Mouse (Mus musculus): Measurements from ENCODE around the gene Dedd2.

- TF ChIP-seq CTCF (IDR thresholded peaks at IDR 0.05; ENCODE audit: insufficient read depth, low read depth, low read length) = peak; percentile 74
- no peak for TF ChIP-seq POLR2A (IDR thresholded peaks at IDR 0.05; ENCODE audit: insufficient read depth, low read depth, low read length)
Observed at GRCm38 (mm10) chr7:25181331-25181790, 39.1 kb downstream of the Dedd2 start.

Measured in olfactory bulb, adult 2 months (tissue).